Mouse (Mus musculus) embryonic facial prominence, embryonic 11.5 days (tissue): ENCODE results near the gene Spns3. TPM values are rescaled to one million over a fixed set of nuclear protein-coding genes. Genes with fewer than 3 reads are reported as not detected.
A peak's percentile ranks its signal among the peaks of the same experiment; 100 is the strongest.

Source experiments
- ATAC-seq: fragments of 200-750 bp; cut with Nextera tagmentation; replicated peaks from 2 replicates; pipeline ENCODE4 v1.8.0; 2017; ENCODE audit warnings: low read depth; ENCODE audit not compliant: insufficient number of reproducible peaks, low FRiP score, low TSS enrichment
- DNase-seq: peaks from one replicate; pipeline ENCODE4 v3.0.0-alpha.2; 2015; ENCODE audit warnings: low spot score
- H3K27ac ChIP-seq: fragments of 300-500 bp; sonication (generic); replicated peaks from 2 replicates; pipeline ENCODE4 v1.5.1; 2014; ENCODE audit warnings: mild to moderate bottlenecking, low read depth, low read length, control low read depth
- H3K27me3 ChIP-seq: fragments of 300-500 bp; sonication (generic); 2 replicates; pipeline ENCODE4 v1.6.1; 2014; ENCODE audit warnings: mild to moderate bottlenecking, low read length, moderate library complexity, mixed read lengths; ENCODE audit not compliant: control insufficient read depth, insufficient read depth
- H3K36me3 ChIP-seq: fragments of 300-500 bp; sonication (generic); replicated peaks from 2 replicates; pipeline ENCODE4 v1.6.1; 2014; ENCODE audit warnings: low read depth, mild to moderate bottlenecking, low read length, moderate library complexity, mixed read lengths; ENCODE audit not compliant: control insufficient read depth, insufficient read depth
- H3K4me1 ChIP-seq: fragments of 300-500 bp; sonication (generic); 2 replicates; pipeline ENCODE4 v1.6.1; 2014; ENCODE audit warnings: low read length, mixed read lengths; ENCODE audit not compliant: control insufficient read depth, insufficient read depth
- H3K4me2 ChIP-seq: fragments of 300-500 bp; sonication (generic); 2 replicates; pipeline ENCODE4 v1.6.1; 2014; ENCODE audit warnings: low read depth, mild to moderate bottlenecking, control low read depth, low read length, moderate library complexity
- H3K4me3 ChIP-seq: fragments of 300-500 bp; sonication (generic); 2 replicates; pipeline ENCODE4 v1.5.1; 2014; ENCODE audit warnings: low read depth, low read length, control low read depth
- H3K9ac ChIP-seq: fragments of 300-500 bp; sonication (generic); replicated peaks from 2 replicates; pipeline ENCODE4 v1.6.1; 2014; ENCODE audit warnings: mild to moderate bottlenecking, control low read depth, low read length
- H3K9me3 ChIP-seq: fragments of 300-500 bp; sonication (generic); replicated peaks from 2 replicates; pipeline ENCODE4 v1.6.1; 2016; ENCODE audit warnings: mild to moderate bottlenecking, low read length, inconsistent platforms, mixed read lengths; ENCODE audit not compliant: control insufficient read depth
- WGBS: fragments of 180-500 bp; shearing (Covaris S2); extraction: QIAGEN DNeasy Blood & Tissue Kit; methylation state at CpG from one replicate; pipeline ENCODE4 v1.1.7; 2014; 5-methylcytosine and 5-hydroxymethylcytosine counted together
- polyA plus RNA-seq: library from polyadenylated mRNA; unstranded; fragments of >200 nt; fragmentation: Nextera tagmentation; extraction: Ambion mirVana; gene quantifications from 2 replicates; pipeline ENCODE4 v1.2.1, GENCODE M21; 2014

The Spns3 gene
- polyA plus RNA-seq, 1 experiment from 2014 or later = not detected

- Histone ChIP-seq H3K9me3 (peaks cover 3% of the 10 kb centered on the region; the same call in 1 of the 2 replicates), H3K9ac (no peak overlapping the region), H3K4me2 (no peak overlapping the region), H3K27ac (no peak overlapping the region), H3K36me3 (no peaks in the 10 kb centered on the region), H3K27me3 (no peaks in the 10 kb centered on the region), H3K4me3 (no peak overlapping the region), H3K4me1 (no peaks in the 10 kb centered on the region)
- DNase-seq (no peak), ATAC-seq (no peak)
- WGBS = 43% methylated on average over 8 of the region's 8 CpGs
Measured at GRCm38 (mm10) chr11:72538037-72538755, 12.1 kb downstream of the Spns3 start.

- Histone ChIP-seq H3K9me3 (peaks cover 3% of the 10 kb centered on the region; the same call in 1 of the 2 replicates), H3K4me2 (no peak overlapping the region), H3K9ac (no peak overlapping the region), H3K27me3 (no peaks in the 10 kb centered on the region), H3K4me1 (no peaks in the 10 kb centered on the region), H3K4me3 (no peak overlapping the region), H3K27ac (no peak overlapping the region), H3K36me3 (no peaks in the 10 kb centered on the region)
- WGBS = 90% methylated on average over 2 of the region's 2 CpGs
- ATAC-seq (no peak), DNase-seq (no peak)
Measured at GRCm38 (mm10) chr11:72537503-72537902, 12.8 kb downstream of the Spns3 start.

DNA sequence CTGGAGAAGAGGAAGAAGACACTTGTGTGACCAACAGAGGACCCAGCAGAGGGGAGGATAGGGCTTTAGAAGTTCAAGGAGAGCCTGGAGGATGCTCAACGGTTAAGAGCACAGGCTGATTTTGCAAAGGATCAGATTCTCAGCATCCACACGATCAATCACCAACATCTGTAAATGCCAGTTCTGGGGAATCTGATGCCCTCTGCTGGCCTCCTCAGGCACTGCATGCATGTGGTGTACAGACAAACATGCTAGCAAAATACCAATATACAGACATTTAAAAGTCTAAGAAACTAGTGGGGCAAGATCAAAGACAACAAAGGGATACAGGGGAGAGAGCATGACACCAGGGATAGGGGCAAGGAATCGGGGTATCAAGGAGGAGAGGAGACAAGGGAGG is 14.8 kb downstream of the Spns3 start:
- no peaks in the 10 kb centered on the region for H3K4me1 ChIP-seq
- ATAC-seq = no peak
- peaks cover 3% of the 10 kb centered on the region; the same call in 1 of the 2 replicates for H3K9me3 ChIP-seq
- H3K4me2 ChIP-seq = no peak overlapping the region
- no peak overlapping the region for H3K27ac ChIP-seq
- no peaks in the 10 kb centered on the region for H3K36me3 ChIP-seq
- peak; percentile 24 for DNase-seq
- no peaks in the 10 kb centered on the region for H3K27me3 ChIP-seq
- WGBS = 72% methylated on average over 3 of the region's 3 CpGs
- H3K4me3 ChIP-seq = no peak overlapping the region
- H3K9ac ChIP-seq = no peak overlapping the region

DNA sequence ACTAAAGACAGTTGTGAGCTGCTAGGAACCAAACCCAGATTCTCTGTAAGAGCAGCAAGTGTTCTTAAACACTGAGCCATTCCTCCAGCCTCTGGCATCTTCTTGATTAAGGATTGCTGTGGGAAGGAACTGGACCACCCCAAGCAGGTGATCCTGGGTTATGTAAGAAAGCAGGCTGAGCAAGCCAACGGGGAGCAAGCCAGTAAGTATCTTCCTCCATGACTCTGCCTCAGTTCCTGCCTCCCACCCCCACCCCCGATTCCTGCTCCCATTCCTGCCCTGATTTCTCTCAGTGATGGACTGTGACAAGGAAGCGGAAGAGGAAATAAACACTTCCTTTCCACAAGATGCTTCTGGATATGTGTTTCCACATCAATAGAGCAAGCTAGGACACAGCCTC is 17.4 kb downstream of the Spns3 start:
- Histone ChIP-seq H3K36me3 (no peaks in the 10 kb centered on the region), H3K27ac (no peak overlapping the region), H3K4me1 (no peaks in the 10 kb centered on the region), H3K9ac (no peak overlapping the region), H3K9me3 (peaks cover 3% of the 10 kb centered on the region; the same call in 1 of the 2 replicates), H3K27me3 (no peaks in the 10 kb centered on the region), H3K4me2 (no peak overlapping the region), H3K4me3 (no peak overlapping the region)
- DNase-seq (no peak), ATAC-seq (no peak)
- 84% methylated on average over 3 of the region's 3 CpGs for WGBS

GRCm38 (mm10) chr11:72531632-72532031 is 18.7 kb downstream of the Spns3 start:
- Histone ChIP-seq H3K9ac (no peak overlapping the region), H3K27ac (no peak overlapping the region), H3K36me3 (no peaks in the 10 kb centered on the region), H3K4me3 (no peak overlapping the region), H3K4me1 (no peaks in the 10 kb centered on the region), H3K27me3 (no peaks in the 10 kb centered on the region), H3K9me3 (peaks cover 3% of the 10 kb centered on the region; the same call in 1 of the 2 replicates), H3K4me2 (no peak overlapping the region)
- 60% methylated on average over 1 of the region's 1 CpGs for WGBS
- DNase-seq = no peak
- ATAC-seq = no peak

DNA sequence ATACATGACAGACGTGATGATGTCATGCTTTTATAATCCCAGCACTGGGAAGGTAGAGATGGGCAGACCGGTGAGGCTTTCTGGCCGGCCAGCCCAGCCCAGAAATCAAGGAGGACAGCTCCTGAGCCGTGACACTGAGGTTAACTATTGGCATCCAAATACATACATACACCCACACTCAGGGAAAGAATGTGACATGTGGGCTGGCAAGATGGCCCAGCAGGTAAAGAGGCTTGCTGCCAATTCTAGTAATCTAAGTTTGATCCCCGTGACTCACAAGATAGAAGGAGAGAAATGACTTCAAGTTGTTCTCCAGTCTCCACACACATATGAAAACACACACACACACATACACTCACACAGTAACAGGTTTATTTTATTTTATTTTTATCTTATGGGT is 19.2 kb downstream of the Spns3 start:
- Histone ChIP-seq H3K9me3 (peaks cover 3% of the 10 kb centered on the region; the same call in 1 of the 2 replicates), H3K36me3 (no peaks in the 10 kb centered on the region), H3K27me3 (no peaks in the 10 kb centered on the region), H3K4me3 (no peak overlapping the region), H3K4me1 (no peaks in the 10 kb centered on the region), H3K4me2 (no peak overlapping the region), H3K9ac (no peak overlapping the region), H3K27ac (no peak overlapping the region)
- DNase-seq (no peak), ATAC-seq (no peak)
- WGBS = 79% methylated on average over 5 of the region's 5 CpGs

GRCm38 (mm10) chr11:72526190-72526589 is 24.1 kb downstream of the Spns3 start:
- ATAC-seq = no peak
- Histone ChIP-seq H3K9ac (no peak overlapping the region), H3K36me3 (no peaks in the 10 kb centered on the region), H3K4me1 (no peaks in the 10 kb centered on the region), H3K4me3 (no peak overlapping the region), H3K4me2 (no peak overlapping the region), H3K9me3 (no peaks in the 10 kb centered on the region), H3K27me3 (no peaks in the 10 kb centered on the region), H3K27ac (no peak overlapping the region)
- 78% methylated on average over 4 of the region's 4 CpGs for WGBS
- DNase-seq = no peak

- no peak for DNase-seq
- Histone ChIP-seq H3K4me2 (no peak overlapping the region), H3K4me3 (no peak overlapping the region), H3K27ac (no peak overlapping the region), H3K4me1 (no peaks in the 10 kb centered on the region), H3K27me3 (no peaks in the 10 kb centered on the region), H3K36me3 (no peaks in the 10 kb centered on the region), H3K9me3 (no peaks in the 10 kb centered on the region), H3K9ac (no peak overlapping the region; the same call in 1 of the 2 replicates)
- ATAC-seq = no peak
- 53% methylated on average over 4 of the region's 4 CpGs for WGBS
Measured at GRCm38 (mm10) chr11:72523711-72524110, 26.6 kb downstream of the Spns3 start.
